Mouse (Mus musculus) urinary bladder, postnatal 4 days (tissue): Measurements from ENCODE around the gene Rbm42.

ENCODE experiments used
- DNase-seq, 2 experiments: peaks; one replicate each; pipeline ENCODE4 v3.0.0; 2021 to 2022; ENCODE audit warnings: low spot score in 2 of 2

The Rbm42 gene

DNA sequence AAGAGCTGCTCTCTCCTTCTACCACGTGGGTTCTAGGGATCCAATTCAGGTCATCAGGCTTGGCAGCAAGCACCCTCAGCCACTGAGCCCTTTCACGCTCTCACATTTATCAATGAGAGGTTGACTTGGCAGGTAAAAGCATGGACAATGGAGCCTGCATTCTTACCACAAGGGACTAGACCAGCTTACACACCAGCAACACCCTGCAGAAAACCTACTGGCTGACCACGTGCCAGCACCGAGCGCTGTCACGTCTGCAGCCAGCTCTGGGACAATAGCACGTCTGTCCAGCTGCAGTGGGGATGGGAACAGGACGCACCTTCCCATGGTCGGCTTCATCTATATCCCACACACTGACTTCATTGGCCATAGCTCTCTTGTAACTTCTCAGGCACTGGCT is 31.5 kb downstream of the Rbm42 start:
- DNase-seq, result no peak

DNA sequence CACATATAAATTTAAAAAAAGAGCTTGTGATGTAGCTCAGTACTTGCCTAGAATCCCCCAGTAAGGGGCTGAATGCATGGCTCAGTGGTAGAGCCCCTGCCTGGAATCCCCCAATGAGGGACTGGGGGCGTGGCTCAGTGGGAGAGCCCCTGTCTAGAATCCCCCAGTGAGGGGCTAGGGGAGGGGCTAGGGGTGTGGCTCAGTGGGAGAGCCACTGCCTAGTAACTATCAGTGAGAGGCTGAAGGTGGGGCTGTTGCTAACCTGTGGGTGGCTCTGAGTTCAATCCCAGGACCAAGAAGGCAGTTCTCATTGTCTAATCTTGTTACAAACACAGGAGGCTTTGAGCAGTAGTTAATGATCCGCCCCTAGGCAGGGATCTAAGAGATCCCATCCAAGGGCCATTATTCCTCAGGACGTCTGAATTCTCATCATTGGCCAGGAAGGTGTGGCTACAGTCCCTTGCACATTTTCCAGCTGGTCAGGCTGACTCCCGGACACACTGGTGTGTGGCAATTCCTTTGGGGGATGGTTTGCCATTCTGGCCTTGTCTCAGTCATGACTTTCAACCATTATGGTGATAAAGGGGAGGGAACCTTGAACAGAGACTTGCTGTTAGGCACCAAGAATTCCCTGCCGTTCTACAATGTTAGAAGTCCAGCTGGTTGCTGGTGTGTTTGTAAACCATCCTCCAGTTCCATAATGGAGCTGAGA is 34.9 kb downstream of the Rbm42 start:
- DNase-seq, result no peak

DNA sequence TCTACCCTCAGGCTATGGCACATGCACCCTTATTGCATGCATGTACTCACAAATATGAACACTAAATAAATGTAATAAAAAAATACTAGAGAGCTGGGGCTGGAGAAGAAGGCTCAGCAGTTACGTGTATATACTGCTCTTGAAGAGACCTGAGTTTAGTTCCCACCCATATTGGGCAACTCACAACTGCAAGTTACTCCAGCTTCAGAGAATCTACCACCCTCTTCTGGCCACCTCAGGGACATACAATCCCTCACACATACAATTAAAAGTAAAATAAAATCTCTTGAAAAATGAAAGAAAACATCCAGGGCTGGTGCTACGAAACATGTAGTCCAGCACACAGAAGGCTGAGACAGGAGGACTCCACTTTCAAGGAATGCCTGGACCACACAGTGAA is 35.7 kb downstream of the Rbm42 start:
- no peak for DNase-seq

DNA sequence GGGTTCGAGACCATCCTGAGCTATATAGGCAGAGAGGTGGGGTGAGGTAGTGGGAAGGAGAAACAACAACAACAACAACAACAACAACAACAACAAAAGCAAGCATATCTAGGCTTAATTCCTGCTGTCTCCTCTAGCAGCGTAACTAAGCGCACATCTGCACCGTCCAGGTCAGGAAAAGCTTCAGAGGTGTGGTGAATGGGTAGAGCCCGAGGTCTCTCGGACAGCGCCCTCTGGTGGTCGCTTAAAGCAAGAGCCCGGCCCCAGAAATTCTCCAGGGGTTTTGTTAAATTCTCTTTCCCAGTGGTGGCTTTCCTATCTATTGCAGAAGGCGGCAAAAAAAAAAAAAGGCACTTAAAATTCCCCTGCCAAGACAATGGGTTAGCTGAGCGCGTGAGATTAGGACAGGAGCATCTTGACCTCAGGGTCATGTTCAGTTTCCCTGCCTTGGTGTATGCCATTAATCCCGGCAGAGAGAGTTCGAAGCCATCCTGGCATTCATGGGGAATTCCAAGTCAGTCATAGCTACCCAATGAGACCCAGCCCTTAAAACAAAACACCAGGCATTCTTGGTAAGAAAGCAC is 36.5 kb downstream of the Rbm42 start:
- DNase-seq, result peak in 1 of 2 experiments; percentile 52

DNA sequence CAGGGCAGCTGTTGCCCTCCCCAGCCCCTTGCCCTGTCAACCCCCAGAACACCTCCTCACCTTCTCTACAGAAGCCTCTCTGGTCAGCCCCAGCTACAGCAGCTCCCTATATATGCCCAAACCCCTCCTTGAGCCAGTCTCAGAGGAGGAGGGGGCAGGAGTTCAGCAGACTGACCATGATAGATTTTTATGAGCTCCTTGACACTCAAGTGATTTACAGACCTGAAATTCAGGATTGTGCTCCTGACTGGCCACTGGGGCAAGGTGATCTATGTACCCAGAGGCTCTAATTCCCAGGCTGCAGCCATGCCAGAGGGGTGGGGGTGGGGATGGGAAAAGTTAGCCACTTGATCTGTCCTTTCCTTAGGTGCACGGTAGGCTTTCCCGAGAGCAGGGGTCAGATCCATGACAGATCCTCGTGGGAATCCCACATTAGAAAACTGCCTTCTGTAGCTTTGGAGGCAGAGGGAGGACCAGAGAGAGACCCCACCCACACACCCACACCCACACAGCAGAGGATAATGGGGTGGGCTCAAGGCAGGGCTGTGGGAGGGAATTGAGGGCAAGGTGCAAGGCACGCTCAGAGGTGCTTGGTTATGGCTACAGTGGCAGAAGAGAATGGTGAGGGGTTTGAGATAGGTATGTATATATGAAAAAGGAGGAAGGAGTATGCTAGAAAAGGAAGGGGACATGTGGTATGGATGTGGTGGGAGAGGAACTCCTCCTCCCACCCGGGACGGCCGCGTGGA is 37.3 kb downstream of the Rbm42 start, which contains the start of gene Upk1a:
Gene Upk1a (minus strand): TSS at position 194 of the 749 bp plus-strand sequence.
- DNase-seq, result peak in 1 of 2 experiments; percentile 34

GRCm38 (mm10) chr7:30610043-30610442 is 40.1 kb downstream of the Rbm42 start:
- no peak for DNase-seq

- DNase-seq, result no peak
Observed at GRCm38 (mm10) chr7:30608476-30608875, 41.6 kb downstream of the Rbm42 start.

DNA sequence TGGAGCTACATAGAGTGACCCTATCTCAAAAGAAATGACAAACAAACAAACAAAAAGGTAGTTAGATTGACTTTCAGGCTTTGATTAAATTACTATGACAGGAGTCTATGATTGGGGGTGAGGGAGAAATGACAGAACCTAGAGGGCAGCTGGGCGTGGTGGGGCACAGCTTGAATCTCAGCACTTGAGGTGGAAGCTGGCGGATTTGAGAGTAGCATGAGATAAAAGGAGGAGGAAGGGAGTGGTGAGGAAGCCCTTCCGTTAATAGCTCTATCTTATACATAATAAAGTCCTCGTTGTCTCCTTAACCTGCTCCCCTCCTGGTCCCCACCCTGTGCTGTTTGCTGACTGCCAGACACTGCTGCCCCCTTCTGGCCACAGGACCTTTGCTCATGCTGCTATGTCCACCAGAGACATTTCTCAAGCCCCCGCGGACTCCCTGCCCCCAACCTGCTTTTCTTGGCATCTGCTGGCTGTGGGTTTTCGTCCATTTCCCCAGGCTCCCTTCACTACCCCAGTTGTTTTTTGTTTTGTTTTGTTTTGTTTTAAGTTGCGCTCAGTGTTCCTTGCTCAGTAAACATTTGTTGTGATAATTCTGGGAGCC is 42.3 kb downstream of the Rbm42 start:
- DNase-seq, result no peak

DNA sequence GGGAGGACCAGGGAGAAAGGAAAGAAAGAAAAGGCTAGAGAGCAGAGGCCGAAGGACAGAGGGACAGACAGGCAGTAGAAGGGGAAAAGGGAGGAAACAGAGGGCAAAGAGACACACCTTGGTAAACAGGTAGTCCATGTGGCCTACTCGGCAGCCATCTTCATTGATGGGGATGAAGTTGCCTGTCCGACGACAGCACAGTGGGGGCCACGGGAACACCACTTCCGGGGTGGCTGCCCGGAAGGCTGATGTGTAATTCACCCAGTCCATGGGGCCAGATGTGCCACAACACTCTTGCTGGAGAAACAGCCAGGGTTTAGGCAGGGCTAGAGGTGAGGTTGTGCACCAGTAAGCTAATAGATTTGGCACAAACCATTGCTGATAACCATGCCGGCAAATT is 45.2 kb downstream of the Rbm42 start:
- no peak for DNase-seq

GRCm38 (mm10) chr7:30604424-30604823 is 45.7 kb downstream of the Rbm42 start:
- no peak for DNase-seq

GRCm38 (mm10) chr7:30602583-30602982 is 47.5 kb downstream of the Rbm42 start:
- peak in 1 of 2 experiments; percentile 51 for DNase-seq

- DNase-seq, result peak; percentile 64 to 70
Observed at GRCm38 (mm10) chr7:30600651-30601050, 49.5 kb downstream of the Rbm42 start.

GRCm38 (mm10) chr7:30599933-30600353 is 50.2 kb downstream of the Rbm42 start:
- peak; percentile 83 to 89 for DNase-seq

DNA sequence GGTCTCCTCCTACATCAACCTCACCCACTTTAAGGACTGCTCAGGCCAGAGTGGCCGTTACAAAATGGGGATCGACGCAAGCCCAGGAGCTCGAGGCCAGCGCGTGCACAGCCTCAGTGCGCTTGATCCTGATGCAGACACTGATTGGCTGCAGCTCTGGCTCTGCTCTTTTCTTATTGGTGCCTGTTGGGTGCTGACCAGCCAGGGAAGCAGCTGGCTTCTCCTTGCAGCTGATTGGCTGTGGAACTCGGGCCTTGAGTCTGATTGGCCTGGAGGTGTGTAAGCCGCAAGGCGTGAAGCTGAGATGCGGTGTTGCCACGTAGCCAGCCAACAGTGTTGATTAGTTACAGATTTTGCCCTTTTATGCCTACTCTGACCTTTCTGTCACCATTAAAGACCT is 51.3 kb downstream of the Rbm42 start, which contains the start of gene Zbtb32:
Gene Zbtb32 (minus strand): TSS at position 124 of the 400 bp plus-strand sequence.
- DNase-seq, result no peak

GRCm38 (mm10) chr7:30596811-30597210 is 53.3 kb downstream of the Rbm42 start:
- DNase-seq, result no peak

- no peak for DNase-seq
Observed at GRCm38 (mm10) chr7:30596093-30596492, 54.0 kb downstream of the Rbm42 start.

DNA sequence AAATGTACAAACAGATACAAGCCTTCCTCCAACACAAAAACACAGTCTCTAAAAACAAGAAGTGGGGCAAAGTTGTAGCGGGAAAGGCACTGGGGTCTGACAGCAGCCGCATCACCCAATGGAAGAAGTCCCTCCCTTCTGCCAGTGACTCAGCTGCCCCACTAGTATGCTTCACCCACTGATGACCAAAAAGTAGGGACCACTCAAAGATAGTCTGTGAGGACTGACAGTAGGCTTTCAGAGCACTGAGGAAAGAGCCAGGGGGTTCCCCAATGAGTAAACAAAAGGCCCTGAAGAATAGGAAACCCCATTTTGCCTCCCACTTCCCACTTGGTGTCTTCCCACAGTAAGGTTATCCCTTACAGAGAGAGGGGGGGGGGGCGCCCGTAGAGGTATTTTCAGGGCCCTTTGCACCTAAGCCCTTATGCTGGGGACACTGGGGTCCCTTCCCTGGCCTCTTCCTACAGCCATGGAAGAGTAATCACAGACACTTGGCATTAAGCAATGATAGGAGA is 55.5 kb downstream of the Rbm42 start:
- DNase-seq, result no peak

DNA sequence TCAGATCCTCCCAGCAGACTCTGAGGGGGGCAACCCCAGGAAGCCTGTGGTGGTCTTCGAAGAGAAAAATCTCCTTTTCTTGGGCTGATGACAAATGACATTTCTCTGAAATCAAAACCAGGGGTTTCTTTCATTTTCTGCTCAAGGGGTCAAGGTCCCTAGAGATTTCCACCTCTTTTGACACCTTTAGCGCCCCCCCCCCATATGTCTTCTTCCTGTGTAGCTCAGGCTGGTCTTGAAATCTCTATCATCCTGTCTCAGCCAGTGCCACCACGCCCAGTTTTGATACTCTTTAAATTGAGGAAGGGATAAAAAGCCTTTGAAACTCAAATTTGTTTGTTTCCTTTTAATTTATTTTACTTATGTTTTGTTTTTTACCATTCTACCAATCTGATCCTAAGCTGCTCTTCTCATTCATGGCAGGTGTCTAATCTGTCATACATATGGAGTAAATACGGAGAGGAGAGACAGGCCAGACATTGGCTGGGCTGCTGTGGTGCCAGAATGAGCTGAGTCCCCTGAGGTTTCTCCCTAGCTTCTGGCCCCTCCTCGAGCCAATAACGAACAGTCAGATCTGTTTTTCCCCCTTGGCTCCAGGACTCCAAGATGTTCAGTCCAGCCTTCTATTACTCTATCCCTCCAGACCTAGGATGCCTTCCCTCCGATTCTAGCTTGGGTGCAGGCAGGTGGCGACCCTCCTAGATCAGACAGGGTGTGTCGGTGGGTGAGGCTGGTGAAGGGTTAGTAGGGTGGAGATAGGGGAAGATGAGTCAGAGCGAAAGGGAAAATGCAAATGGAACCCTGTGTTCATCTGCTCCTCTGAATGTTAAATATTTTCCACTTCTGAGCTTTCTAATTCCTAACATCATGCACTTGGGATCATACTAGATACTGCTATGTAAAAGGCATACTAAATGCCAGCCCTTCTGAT is 56.3 kb downstream of the Rbm42 start:
- no peak for DNase-seq

DNA sequence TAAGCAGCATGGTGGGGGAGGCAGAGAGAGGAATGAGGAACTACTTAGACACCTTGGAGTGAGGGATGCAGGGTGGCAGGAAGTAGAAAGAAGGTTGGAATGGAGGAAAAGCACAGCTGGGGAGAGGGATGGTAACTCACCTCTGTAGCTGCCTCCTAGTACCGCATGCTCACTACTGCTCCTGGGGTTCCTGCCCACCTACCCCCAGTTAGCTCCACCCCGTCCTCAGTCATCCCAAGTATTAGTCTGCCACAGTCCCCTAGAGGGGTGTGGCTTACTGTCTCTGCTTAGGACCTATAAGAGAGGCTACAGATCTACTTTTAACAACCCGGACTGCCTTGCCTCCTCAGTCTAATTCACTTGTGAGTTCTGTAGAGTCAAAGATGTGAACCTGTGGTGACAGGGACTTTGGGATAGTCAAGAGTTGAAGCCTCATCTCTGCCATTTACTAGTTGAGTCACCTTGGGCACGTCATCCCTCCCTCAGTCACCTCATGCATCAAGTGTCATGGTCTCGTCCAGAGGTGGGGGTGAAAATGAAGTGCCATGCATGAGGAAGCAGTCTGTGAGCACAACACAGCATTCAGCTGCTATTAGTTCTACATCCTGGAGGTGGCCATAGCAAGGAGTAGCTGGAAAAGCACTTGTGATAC is 57.2 kb downstream of the Rbm42 start:
- no peak for DNase-seq

DNA sequence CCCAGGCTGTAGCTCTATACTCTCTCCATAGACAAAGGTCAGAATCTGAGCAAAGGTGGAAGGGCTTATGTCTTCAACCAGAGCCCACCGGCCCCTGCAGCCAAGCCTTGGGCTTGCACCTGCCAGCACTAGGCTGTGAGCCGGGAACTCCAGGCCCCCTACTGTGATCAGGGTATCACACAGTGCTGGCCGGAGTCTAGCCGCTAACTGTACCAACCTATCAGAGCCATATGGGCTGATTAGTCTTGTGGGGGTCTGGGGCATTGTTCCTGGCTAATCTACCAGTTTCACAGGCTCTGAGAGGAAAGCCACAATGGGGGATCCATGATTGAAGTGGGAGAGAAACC is 58.5 kb downstream of the Rbm42 start:
- no peak for DNase-seq
